Mouse (Mus musculus) megakaryocyte progenitor cell, adult 5-6 weeks (primary cell): ENCODE data around the gene Hmgb1. TPM values are rescaled to one million over a fixed set of nuclear protein-coding genes. Genes with fewer than 3 reads are reported as not detected.

Source experiments
- ATAC-seq: replicated peaks from 2 replicates; pipeline ENCODE4 v1.8.0; 2016; ENCODE audit warnings: mild to moderate bottlenecking, moderate TSS enrichment, inconsistent platforms; ENCODE audit not compliant: poor library complexity
- total RNA-seq, 2 experiments: library from RNA; stranded (forward) in 1 of 2; stranded (reverse) in 1 of 2; fragments of 157-497, 149-512 nt in 1 of 2; fragments of 200-1000 nt in 1 of 2; gene quantifications; 2 replicates each; pipeline versions ENCODE4 v1.2.3 to v1.2.4; 2015 to 2017

The Hmgb1 gene
- total RNA-seq, 2 experiments from 2014 or later, result 1,041 to 1,239 TPM

DNA sequence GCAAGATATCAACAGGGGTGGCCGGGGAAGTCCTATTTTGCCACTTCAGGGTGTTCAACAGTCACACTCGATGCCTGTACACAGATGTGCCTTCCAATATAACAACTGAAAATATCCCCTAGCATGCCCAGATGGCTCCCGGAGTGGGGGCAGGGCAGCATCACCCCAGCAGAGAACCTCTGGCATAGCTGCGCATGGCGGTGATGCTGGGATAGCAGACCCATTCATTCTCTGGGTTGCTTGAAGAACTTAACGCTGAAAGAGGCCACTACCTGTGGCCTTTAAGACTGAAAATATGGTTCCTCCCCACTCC lies 181.5 kb downstream of the Hmgb1 start:
- ATAC-seq, result no peak

DNA sequence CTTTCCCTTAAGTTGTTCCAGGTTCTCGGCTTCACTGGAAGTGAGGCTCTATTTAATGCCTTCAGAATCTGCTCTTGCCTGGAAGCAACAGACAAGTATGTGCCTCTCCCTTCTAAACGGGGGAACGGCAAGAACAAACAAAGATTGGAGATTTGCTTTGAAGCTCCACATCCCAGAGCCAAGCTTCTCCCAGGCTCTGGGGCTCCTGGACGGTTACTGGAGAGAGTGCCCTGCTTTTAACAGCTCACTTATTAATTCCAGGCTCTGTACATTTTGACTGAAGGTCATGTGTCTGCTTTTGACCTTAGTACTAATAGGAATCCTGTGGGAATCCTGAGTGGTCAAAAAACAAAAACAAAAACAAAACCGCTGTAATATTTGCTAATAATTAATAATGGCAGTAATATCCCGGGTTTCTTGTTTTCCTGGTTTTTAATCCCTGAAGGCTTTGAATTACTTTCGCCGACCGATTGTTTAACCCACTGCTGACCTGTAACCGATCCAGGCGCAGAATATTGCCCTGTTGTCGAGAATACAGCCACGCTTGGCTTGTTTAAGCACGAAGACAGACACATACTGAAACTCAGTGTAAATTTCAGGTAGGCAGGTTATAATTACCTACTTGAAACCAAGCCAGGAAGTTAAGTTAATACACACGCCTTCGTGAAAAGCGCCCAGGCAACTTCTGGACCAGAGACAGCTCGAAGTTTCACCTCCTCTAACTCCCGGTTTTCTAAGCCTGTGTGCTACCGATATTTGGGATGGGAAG lies 182.1 kb downstream of the Hmgb1 start:
- ATAC-seq, result no peak

DNA sequence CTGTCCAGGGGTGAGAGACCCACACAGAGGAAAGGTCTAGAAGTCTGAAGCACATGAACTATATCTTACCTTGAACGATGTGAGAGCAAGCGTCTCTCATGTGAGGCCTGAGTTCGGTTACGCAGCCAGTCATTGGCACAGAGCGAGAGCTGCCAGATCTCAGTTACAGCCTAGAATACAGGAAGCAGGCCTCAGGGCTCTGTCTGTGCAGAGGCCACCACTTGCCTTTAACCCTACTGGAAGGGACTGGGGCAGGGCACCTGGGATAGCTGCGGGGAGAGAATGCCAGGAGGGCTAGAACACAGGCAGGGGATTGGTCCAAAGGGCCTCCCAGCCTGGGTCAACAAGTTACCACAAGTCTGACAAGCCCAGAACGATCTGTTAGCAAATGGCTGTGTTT lies 184.5 kb downstream of the Hmgb1 start:
- no peak for ATAC-seq

DNA sequence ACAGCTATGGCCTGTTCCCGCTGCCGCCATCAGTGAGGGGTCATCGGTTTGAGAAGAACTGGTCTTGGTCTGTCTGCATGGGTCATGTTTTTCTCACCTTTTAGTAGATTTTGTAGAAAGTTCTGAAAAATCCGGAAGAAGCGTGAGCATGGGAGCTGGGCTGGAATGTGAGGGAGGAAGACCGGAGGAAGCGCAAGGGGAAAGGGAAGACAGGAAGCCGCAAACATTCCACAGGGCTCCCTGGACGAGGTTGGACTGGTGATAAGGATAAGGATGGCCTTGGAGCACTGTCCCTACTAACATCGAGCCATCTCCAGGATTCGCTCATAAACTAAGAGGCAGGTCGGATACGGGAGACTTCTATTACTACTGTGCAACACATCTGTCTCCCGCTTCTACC lies 185.8 kb downstream of the Hmgb1 start:
- ATAC-seq, result no peak

DNA sequence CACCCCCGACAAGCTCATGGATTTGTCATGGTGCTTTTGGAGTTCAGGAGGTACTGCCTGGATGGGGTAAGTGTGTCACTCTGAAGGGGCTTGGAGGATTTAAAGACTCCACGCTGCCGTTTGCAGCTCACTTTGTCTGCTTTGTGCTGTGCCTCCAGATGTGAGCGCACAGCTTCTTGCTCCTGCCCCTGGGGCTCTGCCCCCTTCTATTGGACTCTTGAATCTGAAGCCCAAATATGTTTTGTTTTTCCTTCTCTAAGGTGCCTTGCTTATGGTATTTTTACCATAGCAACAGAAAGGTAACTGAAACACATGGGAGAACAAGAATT lies 187.6 kb downstream of the Hmgb1 start:
- no peak for ATAC-seq

Other genes starting within 250 kb of the Hmgb1 start
- not detected in 2 replicates for gene Gm42791, start 189.3 kb downstream of the Hmgb1 start, total RNA-seq (2015)
- gene Gm42791, start 189.3 kb downstream of the Hmgb1 start, total RNA-seq (2017), result not detected in 2 replicates
- 29.8 and 39.2 TPM in 2 replicates for gene Uspl1, start 139 bp downstream of the Hmgb1 start, total RNA-seq (2015)
- 36.5 and 40.8 TPM in 2 replicates for gene Uspl1, start 139 bp downstream of the Hmgb1 start, total RNA-seq (2017)
- gene Alox5ap, start 80.3 kb upstream of the Hmgb1 start, total RNA-seq (2015), result 426 and 442 TPM in 2 replicates
- 320 and 453 TPM in 2 replicates for gene Alox5ap, start 80.3 kb upstream of the Hmgb1 start, total RNA-seq (2017)
- 0.07 TPM in 1 of 2 replicates, not detected in the other for gene Medag, start 227.3 kb upstream of the Hmgb1 start, total RNA-seq (2015)
- not detected in 2 replicates for gene Medag, start 227.3 kb upstream of the Hmgb1 start, total RNA-seq (2017)